Mouse (Mus musculus) central nervous system, embryonic 11.5 days (tissue): ENCODE measurements around the gene Prox2. TPM values are rescaled to one million over a fixed set of nuclear protein-coding genes. Genes with fewer than 3 reads are reported as not detected.

Experiments
- polyA plus RNA-seq: library from polyadenylated mRNA; depleted of rRNA; stranded (reverse); fragments of >200 nt; gene quantifications from 2 replicates; pipeline ENCODE4 v1.2.3, GENCODE M21; 2012; rRNA removed

Gene Prox2
- 1.7 and 2.0 TPM in 2 replicates for polyA plus RNA-seq

DNA sequence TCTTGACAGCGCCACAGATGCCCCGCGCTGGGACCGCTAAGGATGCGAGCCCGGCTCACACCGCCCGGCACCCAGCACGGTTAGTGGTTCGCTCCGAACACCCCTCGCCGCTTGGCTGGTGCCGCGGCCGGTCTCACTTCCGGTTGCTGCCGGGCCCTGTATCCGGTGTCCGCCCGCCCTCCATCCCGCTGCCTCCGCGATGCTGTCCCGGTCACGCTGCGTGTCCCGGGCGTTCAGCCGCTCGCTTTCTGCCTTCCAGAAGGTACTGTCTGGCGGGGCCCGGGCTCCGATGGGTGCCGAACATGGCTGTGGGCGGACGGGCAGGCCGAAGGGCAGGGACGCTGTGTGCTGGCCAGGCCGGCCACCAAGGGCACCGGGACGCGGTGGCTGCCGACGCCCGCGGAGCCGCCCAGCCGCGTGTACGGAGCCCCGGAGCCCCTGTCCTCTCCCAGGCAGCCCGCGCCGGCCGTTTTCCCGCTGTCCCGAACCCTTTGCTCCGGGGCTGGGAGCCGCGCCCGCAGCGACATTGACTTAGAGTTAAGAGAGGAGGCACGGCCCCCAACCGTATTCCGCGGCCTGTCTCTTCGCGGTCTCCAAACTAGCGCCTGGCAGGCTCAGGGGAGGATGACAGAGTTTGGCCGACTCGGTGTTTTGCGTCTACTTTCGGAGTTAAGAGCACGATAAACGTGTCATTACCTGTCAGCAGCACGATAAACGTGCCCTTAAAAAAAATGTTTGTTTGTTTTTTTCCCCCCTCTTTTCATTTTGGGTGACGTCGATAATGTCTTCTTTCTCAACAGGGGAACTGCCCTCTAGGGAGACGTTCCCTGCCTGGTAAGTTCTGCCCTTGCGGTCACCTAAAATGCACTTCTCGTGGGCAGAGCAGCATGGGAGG lies at the start of gene Prox2, which contains the start of gene Dlst:
Prox2 (minus strand) TSS at position 62 of the 895 bp plus-strand sequence.
Dlst (plus strand) TSS at position 136 of the 895 bp plus-strand sequence.

DNA sequence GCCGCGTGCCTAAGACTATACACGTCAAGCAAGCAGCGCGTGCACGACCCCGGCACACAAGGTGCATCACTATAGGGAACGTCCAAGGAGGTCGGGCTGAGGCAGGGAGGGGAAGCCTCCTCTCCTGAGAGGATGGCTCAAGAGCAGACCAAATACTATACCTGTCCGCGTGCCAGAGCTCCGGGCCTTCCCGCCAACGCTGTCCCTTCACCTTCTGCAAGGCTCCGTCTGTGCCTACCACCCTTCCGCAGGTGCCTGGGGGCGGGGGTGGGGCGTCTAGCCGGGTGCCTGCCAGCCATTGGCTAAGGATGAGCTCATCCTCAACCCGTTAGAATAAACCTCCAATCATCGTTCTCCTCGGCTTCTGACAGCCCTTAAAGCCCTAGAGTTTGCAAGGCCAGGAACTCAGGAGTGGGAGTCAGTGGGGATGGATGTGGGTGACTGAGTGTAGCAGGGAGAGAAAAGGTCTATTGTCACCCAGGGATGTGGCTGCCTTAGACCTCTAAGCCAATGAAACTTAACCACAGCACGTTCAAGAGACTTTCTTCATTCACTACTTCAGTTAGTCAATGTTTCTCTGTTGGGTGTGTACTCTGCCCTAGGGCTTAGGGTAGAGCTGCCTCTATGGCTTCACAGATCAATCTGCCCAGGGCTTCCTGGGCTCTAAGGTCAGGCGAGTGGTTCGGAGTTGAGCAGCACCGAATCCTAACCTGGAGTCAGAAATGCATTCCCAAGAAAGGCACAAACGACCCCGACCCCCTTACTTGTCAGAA lies 40.6 kb upstream of the Prox2 start, which contains the start of gene Rps6kl1:
Rps6kl1 (minus strand) TSS at position 263 of the 773 bp plus-strand sequence.

Other genes with a start within 250 kb of the Prox2 start
- 0.32 and 0.73 TPM in 2 replicates for gene Ltbp2, start 234.2 kb downstream of the Prox2 start, polyA plus RNA-seq
- gene Fcf1, start 139.9 kb downstream of the Prox2 start, polyA plus RNA-seq: 184 and 232 TPM in 2 replicates
- 23.6 and 33.2 TPM in 2 replicates for gene Arel1, start 139.9 kb downstream of the Prox2 start, polyA plus RNA-seq
- gene Ylpm1, start 114.4 kb downstream of the Prox2 start, polyA plus RNA-seq: 58.6 and 94.2 TPM in 2 replicates
- 161 and 182 TPM in 2 replicates for gene Dlst, start 74 bp upstream of the Prox2 start, polyA plus RNA-seq
- 2.7 and 3.4 TPM in 2 replicates for gene Rps6kl1, start 40.5 kb upstream of the Prox2 start, polyA plus RNA-seq
- gene Pgf, start 67.0 kb upstream of the Prox2 start, polyA plus RNA-seq: 3.4 and 6.9 TPM in 2 replicates
- 118 and 258 TPM in 2 replicates for gene Eif2b2, start 108.7 kb upstream of the Prox2 start, polyA plus RNA-seq
- gene Mlh3, start 159.8 kb upstream of the Prox2 start, polyA plus RNA-seq: 8.0 and 9.5 TPM in 2 replicates
- 37.9 and 50.2 TPM in 2 replicates for gene Acyp1, start 177.7 kb upstream of the Prox2 start, polyA plus RNA-seq
- 0.49 and 0.53 TPM in 2 replicates for gene Zc2hc1c, start 177.8 kb upstream of the Prox2 start, polyA plus RNA-seq
- gene Nek9, start 228.6 kb upstream of the Prox2 start, polyA plus RNA-seq: 34.8 and 43.5 TPM in 2 replicates